8 mouse cellular contexts compared by ENCODE assay signal in the genomic region with DNA sequence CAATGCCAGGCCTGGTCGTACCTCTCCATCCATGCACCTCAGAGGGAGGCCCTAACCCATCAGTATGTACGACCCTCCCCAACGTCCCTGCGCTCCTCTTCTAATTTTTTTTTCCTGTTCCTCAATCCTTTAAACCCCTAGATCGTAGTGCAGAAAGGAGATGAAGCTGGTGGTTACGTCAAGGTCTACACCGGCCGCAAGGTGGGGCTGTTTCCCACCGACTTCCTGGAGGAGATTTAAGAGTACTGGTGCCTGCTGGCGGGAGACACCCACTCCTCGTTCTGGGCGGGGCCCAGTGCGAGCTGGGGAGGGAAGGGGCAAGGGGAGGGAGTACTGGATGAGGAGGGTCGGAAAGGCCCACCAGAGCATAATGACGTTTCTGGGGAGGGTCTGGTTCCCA. TPM values are rescaled to one million over a fixed set of nuclear protein-coding genes. Genes with fewer than 3 reads are reported as not detected.
DNase-seq lines count a peak whose midpoint lies in the region; ATAC-seq and TF ChIP-seq lines count a peak whose summit lies in the region.

No protein-coding gene starts in this region.

- no peaks in the 10 kb centered on the region for H3K27me3 ChIP-seq in cerebellum, adult 2 months (ENCODE audit: control insufficient read depth, insufficient read depth, low read length)
- no peaks in the 10 kb centered on the region for H3K27me3 ChIP-seq in hindbrain, embryonic 16.5 days (replicated peaks; ENCODE audit: control insufficient read depth, insufficient read depth, low read length)

- H3K9me3 ChIP-seq in hindbrain, embryonic 16.5 days (ENCODE audit: control insufficient read depth, low read length), result no peaks in the 10 kb centered on the region

- peak overlapping the region; percentile 90 for H3K4me2 ChIP-seq in hindbrain, embryonic 16.5 days (ENCODE audit: low read length)

- no peak for TF ChIP-seq POLR2A in cerebellum, adult 2 months (IDR thresholded peaks at IDR 0.05; ENCODE audit: borderline replicate concordance, insufficient read depth, low read length)

- H3K4me3 ChIP-seq in cerebellum, adult 2 months (replicated peaks; ENCODE audit: insufficient read depth, low read depth, low read length), result no peak overlapping the region
- peak overlapping the region; percentile 38; the same call in 1 of the 2 replicates for H3K4me3 ChIP-seq in hindbrain, embryonic 16.5 days (ENCODE audit: low read length)
- H3K4me3 ChIP-seq in left cerebral cortex, adult 2 months, result no peak overlapping the region

- no peaks in the 10 kb centered on the region for H3K36me3 ChIP-seq in hindbrain, embryonic 16.5 days (ENCODE audit: control insufficient read depth, insufficient read depth, low read length)

- intact Hi-C loops in left cerebral cortex, adult 2 months (cut with DNase I), result no loop called here

- peaks cover 35% of the 10 kb centered on the region for H3K4me1 ChIP-seq in cerebellum, adult 2 months (ENCODE audit: control insufficient read depth, insufficient read depth, low read length)
- H3K4me1 ChIP-seq in hindbrain, embryonic 16.5 days (ENCODE audit: control insufficient read depth, insufficient read depth, low read depth, low read length), result peaks cover 52% of the 10 kb centered on the region

- DNase-seq in MN1 (ENCODE audit: low spot score), result peak; percentile 53
- DNase-seq in cerebellum, adult 2 months, result peak; percentile 78 to 84
- peak; percentile 74 for DNase-seq in frontal cortex, postnatal 10 days (ENCODE audit: low spot score in 2 of 2)
- DNase-seq in left cerebral cortex, adult 2 months (ENCODE audit: extremely low spot score in 1 of 2, low spot score in 2 of 2), result peak; percentile 67 to 76
- peak; percentile 80 to 85 for DNase-seq in lung, postnatal 4 days
- DNase-seq in right cerebral cortex, postnatal 10 days (ENCODE audit: low spot score in 2 of 2), result peak; percentile 80 to 86

- no peak overlapping the region for H3K27ac ChIP-seq in cerebellum, adult 2 months (ENCODE audit: insufficient read depth, low read length)
- peak overlapping the region; percentile 98 for H3K27ac ChIP-seq in hindbrain, embryonic 16.5 days (ENCODE audit: low read depth, low read length)
- no peak overlapping the region for H3K27ac ChIP-seq in left cerebral cortex, adult 2 months

- peak overlapping the region; percentile 47 for H3K9ac ChIP-seq in hindbrain, embryonic 16.5 days (ENCODE audit: low read depth, low read length)

- ATAC-seq in hindbrain, embryonic 16.5 days, result no peak
- ATAC-seq in erythroid progenitor cell, adult 5-6 weeks (replicated peaks; ENCODE audit: low FRiP score, poor library complexity, severe bottlenecking), result no peak

- TF ChIP-seq CTCF in cerebellum, adult 2 months (IDR thresholded peaks at IDR 0.05; ENCODE audit: borderline replicate concordance, insufficient read depth, low read depth, low read length), result peak; percentile 75
- TF ChIP-seq CTCF in left cerebral cortex, adult 2 months (IDR thresholded peaks at IDR 0.05), result peak; percentile 65

- WGBS in cerebellum, adult 2 months, result 9% methylated on average over 15 of the region's 15 CpGs
- WGBS in hindbrain, embryonic 16.5 days, result 3% methylated on average over 15 of the region's 15 CpGs

RNA-seq across cellular contexts. Expression of a gene that starts 6.5 kb away (rescaled TPM):
- 10.4 and 11.5 TPM in 2 replicates for polyA plus RNA-seq in cerebellum, adult 2 months (2012; rRNA removed)
- 23.2 and 29.5 TPM in 2 replicates for polyA plus RNA-seq in hindbrain, embryonic 16.5 days (2015; fragmentation: Nextera tagmentation; extraction: Ambion mirVana)
- total RNA-seq in left cerebral cortex, adult 2 months (2021), result 1 to 10 TPM; 4.2 to 5.6 TPM
- total RNA-seq in erythroid progenitor cell, adult 5-6 weeks (2015; ENCODE audit: low replicate concordance), result not detected in 2 replicates
- not detected in 2 replicates for total RNA-seq in erythroid progenitor cell, adult 5-6 weeks (2017; ENCODE audit: low replicate concordance)

RNA-seq across cellular contexts. Expression of a gene that starts 6.8 kb away (rescaled TPM):
- polyA plus RNA-seq in cerebellum, adult 2 months (2012; rRNA removed), result 8.3 TPM in 2 replicates
- polyA plus RNA-seq in hindbrain, embryonic 16.5 days (2015; fragmentation: Nextera tagmentation; extraction: Ambion mirVana), result 2.0 and 3.3 TPM in 2 replicates
- 1 to 10 TPM; 2.6 to 9.9 TPM for total RNA-seq in left cerebral cortex, adult 2 months (2021)
- not detected in 2 replicates for total RNA-seq in erythroid progenitor cell, adult 5-6 weeks (2015; ENCODE audit: low replicate concordance)
- not detected in 2 replicates for total RNA-seq in erythroid progenitor cell, adult 5-6 weeks (2017; ENCODE audit: low replicate concordance)

RNA-seq across cellular contexts. Expression of a gene that starts 14.0 kb away (rescaled TPM):
- polyA plus RNA-seq in cerebellum, adult 2 months (2012; rRNA removed), result 68.2 and 69.8 TPM in 2 replicates
- 52.8 and 59.3 TPM in 2 replicates for polyA plus RNA-seq in hindbrain, embryonic 16.5 days (2015; fragmentation: Nextera tagmentation; extraction: Ambion mirVana)
- total RNA-seq in left cerebral cortex, adult 2 months (2021), result 10 to 100 TPM; 24.1 to 26.0 TPM
- 17.2 and 28.1 TPM in 2 replicates for total RNA-seq in erythroid progenitor cell, adult 5-6 weeks (2015; ENCODE audit: low replicate concordance)
- 21.4 and 24.8 TPM in 2 replicates for total RNA-seq in erythroid progenitor cell, adult 5-6 weeks (2017; ENCODE audit: low replicate concordance)

RNA-seq across cellular contexts. Expression of a gene that starts 26.1 kb away (rescaled TPM):
- 30.3 and 33.8 TPM in 2 replicates for polyA plus RNA-seq in cerebellum, adult 2 months (2012; rRNA removed)
- polyA plus RNA-seq in hindbrain, embryonic 16.5 days (2015; fragmentation: Nextera tagmentation; extraction: Ambion mirVana), result 129 and 136 TPM in 2 replicates
- 1 to 10 TPM; 5.4 to 5.5 TPM for total RNA-seq in left cerebral cortex, adult 2 months (2021)
- not detected in 2 replicates for total RNA-seq in erythroid progenitor cell, adult 5-6 weeks (2015; ENCODE audit: low replicate concordance)
- not detected in 2 replicates for total RNA-seq in erythroid progenitor cell, adult 5-6 weeks (2017; ENCODE audit: low replicate concordance)

Comparison
In these comparisons a context has a peak if more than half of its experiments do, and no peak if none do; other contexts are left out.
1. RNA of a gene that starts 6.5 kb away (total RNA-seq): 4.2 to 5.6 TPM in left cerebral cortex, adult 2 months; not detected in erythroid progenitor cell, adult 5-6 weeks; every median in the first group is over 4 times any median in the second.
2. Peak in every context shown above with its lines, with median percentiles within 50 percentile points of each other: DNase-seq.